Mouse (Mus musculus) adrenal gland, adult 8-10 months (tissue): ENCODE measurements around the gene Bnc2. TPM values are rescaled to one million over a fixed set of nuclear protein-coding genes. Genes with fewer than 3 reads are reported as not detected.
A peak's percentile ranks its signal among the peaks of the same experiment; 100 is the strongest.

Experiments used
- DNase-seq: peaks from one replicate; pipeline ENCODE4 v3.0.0; 2022
- total RNA-seq, 4 experiments: library from RNA; stranded (reverse); gene quantifications; 2 replicates each; pipeline ENCODE4 v1.2.4; 2022

Gene Bnc2
- 10 to 100 TPM; 11.9 to 18.9 (median 15.8) TPM for total RNA-seq

- peak; percentile 34 for DNase-seq
These were observed at the start of gene Bnc2 for GRCm38 (mm10) chr4:84675171-84675973. Gene Bnc2, minus strand, starts transcription at chr4:84675275.

GRCm38 (mm10) chr4:84707961-84708360 lies 32.9 kb upstream of the Bnc2 start:
- DNase-seq, result peak; percentile 21

- no peak for DNase-seq
These were observed 10.7 kb upstream of the Bnc2 start for GRCm38 (mm10) chr4:84685521-84686366.

GRCm38 (mm10) chr4:84685009-84685408 lies 9.9 kb upstream of the Bnc2 start:
- no peak for DNase-seq

- DNase-seq, result no peak
These were observed 870 bp upstream of the Bnc2 start for GRCm38 (mm10) chr4:84675974-84676315.

GRCm38 (mm10) chr4:84674318-84675170 lies 531 bp downstream of the Bnc2 start:
- no peak for DNase-seq

GRCm38 (mm10) chr4:84673681-84674307 lies 1.3 kb downstream of the Bnc2 start:
- no peak for DNase-seq

GRCm38 (mm10) chr4:84672181-84672791 lies 2.8 kb downstream of the Bnc2 start:
- no peak for DNase-seq

GRCm38 (mm10) chr4:84670996-84671395 lies 4.1 kb downstream of the Bnc2 start:
- DNase-seq, result no peak

GRCm38 (mm10) chr4:84669650-84670049 lies 5.4 kb downstream of the Bnc2 start:
- DNase-seq, result no peak

- no peak for DNase-seq
These were observed 6.0 kb downstream of the Bnc2 start for GRCm38 (mm10) chr4:84668949-84669605.

GRCm38 (mm10) chr4:84668226-84668625 lies 6.8 kb downstream of the Bnc2 start:
- no peak for DNase-seq

- DNase-seq, result no peak
These were observed 12.6 kb downstream of the Bnc2 start for GRCm38 (mm10) chr4:84662228-84663065.

GRCm38 (mm10) chr4:84661341-84661740 lies 13.7 kb downstream of the Bnc2 start:
- DNase-seq, result no peak

GRCm38 (mm10) chr4:84651786-84652185 lies 23.3 kb downstream of the Bnc2 start:
- DNase-seq, result no peak

- DNase-seq, result no peak
These were observed 28.5 kb downstream of the Bnc2 start for GRCm38 (mm10) chr4:84646576-84646975.

GRCm38 (mm10) chr4:84639166-84639565 lies 35.9 kb downstream of the Bnc2 start:
- no peak for DNase-seq

GRCm38 (mm10) chr4:84637641-84638040 lies 37.4 kb downstream of the Bnc2 start:
- no peak for DNase-seq

GRCm38 (mm10) chr4:84634751-84635150 lies 40.3 kb downstream of the Bnc2 start:
- no peak for DNase-seq

- DNase-seq, result no peak
These were observed 41.1 kb downstream of the Bnc2 start for GRCm38 (mm10) chr4:84633991-84634390.
